Mouse (Mus musculus): ENCODE data around the gene F13a1.

GRCm38 (mm10) chr13:37091620-37092019, 41.6 kb upstream of the F13a1 start:
- TF ChIP-seq CTCF (conservative IDR thresholded peaks at IDR 0.05; ENCODE audit: insufficient read depth, insufficient read length, low read depth, low read length): no peak
- no peak for TF ChIP-seq POLR2A (IDR thresholded peaks at IDR 0.05; ENCODE audit: low read depth, low read length)
